In genomic region chr15:78839744-78840143, GRCm38 (mm10) we compare ENCODE assay signal across 9 mouse cellular contexts. TPM values are rescaled to one million over a fixed set of nuclear protein-coding genes. Genes with fewer than 3 reads are reported as not detected.
DNase-seq lines count a peak whose midpoint lies in the region; ATAC-seq and TF ChIP-seq lines count a peak whose summit lies in the region.
"Had no signal": no experiment of that assay in that cellular context is flagged by ENCODE, and none has a peak within 500 bp of the region (broad histone marks: within the 10 kb centered on the region; RNA-seq: fewer than 3 reads in every experiment).

No protein-coding gene starts in this region.

- no peaks in the 10 kb centered on the region for H3K27me3 ChIP-seq in heart, adult 2 months (ENCODE audit: control insufficient read depth, insufficient read depth, low read length)
- peaks cover 18% of the 10 kb centered on the region for H3K27me3 ChIP-seq in neural tube, embryonic 11.5 days (ENCODE audit: control insufficient read depth, insufficient read depth, low read length)
- H3K27me3 ChIP-seq in limb, embryonic 11.5 days (ENCODE audit: control insufficient read depth, insufficient read depth, low read length) = peaks cover 6% of the 10 kb centered on the region
- no peaks in the 10 kb centered on the region for H3K27me3 ChIP-seq in stomach, postnatal 0 days (ENCODE audit: control insufficient read depth, insufficient read depth, low read length)

- H3K79me2 ChIP-seq in heart, adult 2 months (replicated peaks; ENCODE audit: control insufficient read depth, insufficient read depth, low read length) = peaks cover 4% of the 10 kb centered on the region; the same call in 1 of the 2 replicates

- peak; percentile 58; the same call in 1 of the 2 replicates for ATAC-seq in neural tube, embryonic 11.5 days (ENCODE audit: insufficient read depth, low FRiP score, low TSS enrichment)
- ATAC-seq in limb, embryonic 11.5 days (ENCODE audit: insufficient number of reproducible peaks, low FRiP score, low TSS enrichment, low read depth) = no peak
- ATAC-seq in stomach, postnatal 0 days (ENCODE audit: low FRiP score, low TSS enrichment) = no peak

- H3K4me3 ChIP-seq in heart, adult 2 months = no peak overlapping the region
- no peak overlapping the region for H3K4me3 ChIP-seq in neural tube, embryonic 11.5 days (ENCODE audit: low read depth, low read length)
- H3K4me3 ChIP-seq in limb, embryonic 11.5 days (ENCODE audit: low read depth, low read length) = no peak overlapping the region
- H3K4me3 ChIP-seq in stomach, postnatal 0 days (ENCODE audit: low read depth, low read length) = no peak overlapping the region

- intact Hi-C loops in heart, adult 2 months (cut with DNase I) = no loop called here
- intact Hi-C loops in heart, postnatal 25 days (cut with DNase I) = no loop called here

- TF ChIP-seq POLR2A in heart, adult 2 months (IDR thresholded peaks at IDR 0.05; ENCODE audit: insufficient read depth, low read depth, low read length) = no peak

- no peak for TF ChIP-seq EP300 in heart, adult 2 months (IDR thresholded peaks at IDR 0.05; ENCODE audit: insufficient read depth, low read depth, low read length)
- no peak for TF ChIP-seq EP300 in stomach, postnatal 0 days (optimal IDR thresholded peaks at IDR 0.05)

- no peak for TF ChIP-seq CTCF in heart, adult 2 months (IDR thresholded peaks at IDR 0.05)
- TF ChIP-seq CTCF in stomach, postnatal 0 days (IDR thresholded peaks at IDR 0.05; ENCODE audit: low read depth) = no peak

- H3K4me2 ChIP-seq in neural tube, embryonic 11.5 days (ENCODE audit: low read depth) = no peak overlapping the region
- H3K4me2 ChIP-seq in limb, embryonic 11.5 days (ENCODE audit: low read depth, severe bottlenecking) = no peak overlapping the region
- H3K4me2 ChIP-seq in stomach, postnatal 0 days (replicated peaks; ENCODE audit: low read depth) = no peak overlapping the region

- H3K27ac ChIP-seq in heart, adult 2 months = peak overlapping the region; percentile 42
- H3K27ac ChIP-seq in neural tube, embryonic 11.5 days (ENCODE audit: low read depth, low read length) = no peak overlapping the region
- peak overlapping the region; percentile 48 for H3K27ac ChIP-seq in limb, embryonic 11.5 days (replicated peaks; ENCODE audit: low read depth, low read length)
- peak overlapping the region; percentile 61 for H3K27ac ChIP-seq in stomach, postnatal 0 days (replicated peaks)

- H3K9me3 ChIP-seq in neural tube, embryonic 11.5 days (ENCODE audit: control insufficient read depth, low read length) = no peaks in the 10 kb centered on the region
- no peaks in the 10 kb centered on the region for H3K9me3 ChIP-seq in limb, embryonic 11.5 days (ENCODE audit: control insufficient read depth, low read length)
- no peaks in the 10 kb centered on the region for H3K9me3 ChIP-seq in stomach, postnatal 0 days (ENCODE audit: control insufficient read depth, low read length)

- WGBS in heart, adult 2 months = 17% methylated on average over 2 of the region's 2 CpGs
- WGBS in neural tube, embryonic 11.5 days = 7% methylated on average over 2 of the region's 2 CpGs
- 0% methylated on average over 2 of the region's 2 CpGs for WGBS in limb, embryonic 11.5 days
- 27% methylated on average over 2 of the region's 2 CpGs for WGBS in stomach, postnatal 0 days

- H3K36me3 ChIP-seq in heart, adult 2 months (ENCODE audit: control insufficient read depth, insufficient read depth, low read length) = no peaks in the 10 kb centered on the region; the same call in 1 of the 2 replicates
- no peaks in the 10 kb centered on the region for H3K36me3 ChIP-seq in neural tube, embryonic 11.5 days (ENCODE audit: control insufficient read depth, insufficient read depth, low read length)
- H3K36me3 ChIP-seq in limb, embryonic 11.5 days (ENCODE audit: control insufficient read depth, insufficient read depth, low read length) = no peaks in the 10 kb centered on the region
- H3K36me3 ChIP-seq in stomach, postnatal 0 days (ENCODE audit: control insufficient read depth, insufficient read depth, low read length) = no peaks in the 10 kb centered on the region

- no peak for DNase-seq in heart, adult 2 months
- no peak for DNase-seq in heart, postnatal 25 days (ENCODE audit: low spot score)
- DNase-seq in neural tube, embryonic 11.5 days (ENCODE audit: low spot score) = peak; percentile 69
- no peak for DNase-seq in neural tube, embryonic 10.5 days (ENCODE audit: extremely low spot score, low spot score)
- peak; percentile 76 for DNase-seq in limb, embryonic 11.5 days (ENCODE audit: low spot score)
- DNase-seq in stomach, postnatal 0 days (ENCODE audit: low spot score) = no peak
- DNase-seq in cerebellum, postnatal 14 days = no peak
- DNase-seq in adrenal gland, adult 2 months = no peak
- DNase-seq: B cell, adult 2 months had no signal

- H3K9ac ChIP-seq in heart, adult 2 months (ENCODE audit: low read depth, low read length) = no peak overlapping the region
- no peak overlapping the region for H3K9ac ChIP-seq in neural tube, embryonic 11.5 days (ENCODE audit: low read length)
- H3K9ac ChIP-seq in limb, embryonic 11.5 days (ENCODE audit: low read length) = no peak overlapping the region; the same call in 1 of the 2 replicates
- H3K9ac ChIP-seq in stomach, postnatal 0 days (ENCODE audit: low read length) = no peak overlapping the region

- peaks cover 33% of the 10 kb centered on the region for H3K4me1 ChIP-seq in heart, adult 2 months (ENCODE audit: control insufficient read depth, insufficient read depth, low read length)
- peaks cover 25% of the 10 kb centered on the region for H3K4me1 ChIP-seq in neural tube, embryonic 11.5 days (ENCODE audit: control insufficient read depth, insufficient read depth, low read length)
- peaks cover 54% of the 10 kb centered on the region for H3K4me1 ChIP-seq in limb, embryonic 11.5 days (ENCODE audit: control insufficient read depth, insufficient read depth, low read length)
- H3K4me1 ChIP-seq in stomach, postnatal 0 days (replicated peaks; ENCODE audit: control insufficient read depth, insufficient read depth) = peaks cover 10% of the 10 kb centered on the region

RNA-seq across cellular contexts. Expression of gene Cdc42ep1, which starts 2.7 kb away (rescaled TPM):
- 10 to 100 TPM; 30.8 to 37.1 TPM for total RNA-seq in heart, adult 2 months (2021)
- polyA plus RNA-seq in heart, adult 2 months (2012; rRNA removed) = 62.3 and 71.8 TPM in 2 replicates
- 10 to 100 TPM; 34.1 to 41.0 TPM for total RNA-seq in heart, postnatal 25 days (2021)
- 14.0 and 15.1 TPM in 2 replicates for polyA plus RNA-seq in neural tube, embryonic 11.5 days (2014; fragmentation: Nextera tagmentation; extraction: Ambion mirVana)
- 11.2 and 12.6 TPM in 2 replicates for polyA plus RNA-seq in limb, embryonic 11.5 days (2014; fragmentation: Nextera tagmentation; extraction: Ambion mirVana)
- 37.7 and 45.4 TPM in 2 replicates for polyA plus RNA-seq in stomach, postnatal 0 days (2015; fragmentation: Nextera tagmentation; extraction: Ambion mirVana)
- total RNA-seq in adrenal gland, adult 2 months (2021) = 10 to 100 TPM; 36.9 to 57.2 TPM
- 100 and 122 TPM in 2 replicates for polyA plus RNA-seq in adrenal gland, adult 2 months (2012; rRNA removed)

RNA-seq across cellular contexts. Expression of gene Lgals2, which starts 15.6 kb away (rescaled TPM):
- not detected for total RNA-seq in heart, adult 2 months (2021)
- 0.59 and 1.5 TPM in 2 replicates for polyA plus RNA-seq in heart, adult 2 months (2012; rRNA removed)
- under 1 TPM; 0.62 to 0.64 TPM for total RNA-seq in heart, postnatal 25 days (2021)
- polyA plus RNA-seq in neural tube, embryonic 11.5 days (2014; fragmentation: Nextera tagmentation; extraction: Ambion mirVana) = not detected in 2 replicates
- polyA plus RNA-seq in limb, embryonic 11.5 days (2014; fragmentation: Nextera tagmentation; extraction: Ambion mirVana) = not detected in 2 replicates
- 39.4 and 39.5 TPM in 2 replicates for polyA plus RNA-seq in stomach, postnatal 0 days (2015; fragmentation: Nextera tagmentation; extraction: Ambion mirVana)
- total RNA-seq in adrenal gland, adult 2 months (2021) = 1 to 10 TPM in 1 of 2 experiments, under 1 TPM in 1; 0.52 to 1.8 TPM
- 0.73 and 0.74 TPM in 2 replicates for polyA plus RNA-seq in adrenal gland, adult 2 months (2012; rRNA removed)

RNA-seq across cellular contexts. Expression of gene Card10, which starts 36.9 kb away (rescaled TPM):
- 10 to 100 TPM; 15.0 to 17.0 TPM for total RNA-seq in heart, adult 2 months (2021)
- polyA plus RNA-seq in heart, adult 2 months (2012; rRNA removed) = 22.3 and 28.5 TPM in 2 replicates
- total RNA-seq in heart, postnatal 25 days (2021) = 10 to 100 TPM; 14.8 to 18.3 TPM
- polyA plus RNA-seq in neural tube, embryonic 11.5 days (2014; fragmentation: Nextera tagmentation; extraction: Ambion mirVana) = 3.3 and 3.7 TPM in 2 replicates
- polyA plus RNA-seq in limb, embryonic 11.5 days (2014; fragmentation: Nextera tagmentation; extraction: Ambion mirVana) = 3.4 and 3.5 TPM in 2 replicates
- 2.4 and 2.8 TPM in 2 replicates for polyA plus RNA-seq in stomach, postnatal 0 days (2015; fragmentation: Nextera tagmentation; extraction: Ambion mirVana)
- total RNA-seq in adrenal gland, adult 2 months (2021) = 10 to 100 TPM in 1 of 2 experiments, 1 to 10 TPM in 1; 4.9 to 10.9 TPM
- 18.1 and 26.5 TPM in 2 replicates for polyA plus RNA-seq in adrenal gland, adult 2 months (2012; rRNA removed)

RNA-seq across cellular contexts. Expression of gene Gga1, which starts 37.2 kb away (rescaled TPM):
- total RNA-seq in heart, adult 2 months (2021) = 10 to 100 TPM; 42.2 to 44.4 TPM
- 44.7 and 52.7 TPM in 2 replicates for polyA plus RNA-seq in heart, adult 2 months (2012; rRNA removed)
- total RNA-seq in heart, postnatal 25 days (2021) = 10 to 100 TPM; 41.6 to 43.8 TPM
- polyA plus RNA-seq in neural tube, embryonic 11.5 days (2014; fragmentation: Nextera tagmentation; extraction: Ambion mirVana) = 36.4 and 37.0 TPM in 2 replicates
- polyA plus RNA-seq in limb, embryonic 11.5 days (2014; fragmentation: Nextera tagmentation; extraction: Ambion mirVana) = 30.9 and 32.7 TPM in 2 replicates
- polyA plus RNA-seq in stomach, postnatal 0 days (2015; fragmentation: Nextera tagmentation; extraction: Ambion mirVana) = 35.6 and 39.3 TPM in 2 replicates
- 10 to 100 TPM; 51.9 to 56.2 TPM for total RNA-seq in adrenal gland, adult 2 months (2021)
- 138 and 147 TPM in 2 replicates for polyA plus RNA-seq in adrenal gland, adult 2 months (2012; rRNA removed)

RNA-seq across cellular contexts. Expression of gene Gm49510, which starts 59.7 kb away (rescaled TPM):
- total RNA-seq in heart, adult 2 months (2021) = not detected
- polyA plus RNA-seq in heart, adult 2 months (2012; rRNA removed) = 0.04 TPM in 1 of 2 replicates, not detected in the other
- under 1 TPM in 1 of 2 experiments, not detected in 1; 0.18 TPM for total RNA-seq in heart, postnatal 25 days (2021)
- polyA plus RNA-seq in neural tube, embryonic 11.5 days (2014; fragmentation: Nextera tagmentation; extraction: Ambion mirVana) = 0.27 TPM in 1 of 2 replicates, not detected in the other
- polyA plus RNA-seq in limb, embryonic 11.5 days (2014; fragmentation: Nextera tagmentation; extraction: Ambion mirVana) = 0.92 and 1.0 TPM in 2 replicates
- polyA plus RNA-seq in stomach, postnatal 0 days (2015; fragmentation: Nextera tagmentation; extraction: Ambion mirVana) = 0.27 and 0.28 TPM in 2 replicates
- not detected for total RNA-seq in adrenal gland, adult 2 months (2021)
- not detected in 2 replicates for polyA plus RNA-seq in adrenal gland, adult 2 months (2012; rRNA removed)

Comparison
In these comparisons a context has a peak if more than half of its experiments do, and no peak if none do; other contexts are left out.
1. DNase-seq: peak in neural tube, embryonic 11.5 days (single experiment) and limb, embryonic 11.5 days (single experiment); none in heart, adult 2 months (0 of 2), heart, postnatal 25 days (single experiment), neural tube, embryonic 10.5 days (single experiment), stomach, postnatal 0 days (single experiment), cerebellum, postnatal 14 days (0 of 2) and adrenal gland, adult 2 months (single experiment).
2. RNA of gene Lgals2, which starts 15.6 kb away (polyA plus RNA-seq): 39.4 to 39.5 TPM in stomach, postnatal 0 days; 0.59 to 1.5 TPM in heart, adult 2 months, 0.73 to 0.74 TPM in adrenal gland, adult 2 months, not detected in neural tube, embryonic 11.5 days and not detected in limb, embryonic 11.5 days; every median in the first group is over 10 times any median in the second.